Mouse (Mus musculus) urinary bladder, adult 18-20 months (tissue): ENCODE results near the gene Slc16a14.

Source experiments
- DNase-seq, 2 experiments: peaks; one replicate each; pipeline ENCODE4 v3.0.0; 2022; ENCODE audit warnings: low spot score in 2 of 2, mixed read lengths in 2 of 2

Gene Slc16a14

DNA sequence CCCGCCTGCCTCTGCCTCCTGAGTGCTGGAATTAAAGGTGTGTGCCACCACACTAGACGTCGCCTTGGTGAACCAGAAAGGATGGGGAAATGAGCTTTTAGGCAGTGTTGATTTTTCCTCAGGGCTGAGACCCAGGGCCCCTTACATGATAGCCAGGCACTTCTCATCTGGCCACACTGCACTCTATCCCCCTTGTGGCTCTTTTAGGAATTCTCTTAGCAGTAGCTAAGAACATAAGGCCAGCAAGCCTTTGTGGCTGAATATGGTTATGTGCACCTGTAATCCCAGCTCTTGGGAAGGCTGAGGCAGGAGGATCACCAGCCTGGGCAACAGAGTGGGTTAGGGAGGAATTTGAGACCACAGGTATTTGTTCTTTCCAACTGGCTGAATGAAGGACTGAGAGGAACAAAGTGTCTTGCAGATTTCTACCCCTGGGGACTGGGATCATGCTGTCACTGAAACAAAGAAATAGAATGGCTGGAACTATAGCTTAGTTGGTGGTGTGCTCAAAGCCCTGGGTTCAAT lies 68.2 kb downstream of the Slc16a14 start:
- no peak for DNase-seq

DNA sequence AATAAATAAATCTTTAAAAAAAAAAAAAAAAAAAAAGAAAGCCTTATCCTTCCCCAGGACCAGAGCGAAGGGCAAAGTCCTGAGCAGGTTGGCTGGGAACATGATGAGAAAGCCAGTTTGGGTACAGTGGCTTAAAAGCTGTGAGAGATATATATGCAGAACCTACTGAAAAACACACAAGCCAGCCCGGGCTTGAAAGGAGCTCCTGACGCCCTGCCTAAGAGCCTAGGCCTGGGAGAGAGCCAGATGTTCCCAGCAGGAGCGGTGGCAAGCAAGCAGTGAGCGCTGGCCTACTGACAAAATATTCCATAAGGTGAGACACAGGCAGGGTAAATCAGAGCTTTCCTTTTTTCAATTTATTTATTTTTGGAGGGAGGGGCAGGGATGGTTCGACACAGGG lies 68.7 kb downstream of the Slc16a14 start:
- DNase-seq, result no peak

DNA sequence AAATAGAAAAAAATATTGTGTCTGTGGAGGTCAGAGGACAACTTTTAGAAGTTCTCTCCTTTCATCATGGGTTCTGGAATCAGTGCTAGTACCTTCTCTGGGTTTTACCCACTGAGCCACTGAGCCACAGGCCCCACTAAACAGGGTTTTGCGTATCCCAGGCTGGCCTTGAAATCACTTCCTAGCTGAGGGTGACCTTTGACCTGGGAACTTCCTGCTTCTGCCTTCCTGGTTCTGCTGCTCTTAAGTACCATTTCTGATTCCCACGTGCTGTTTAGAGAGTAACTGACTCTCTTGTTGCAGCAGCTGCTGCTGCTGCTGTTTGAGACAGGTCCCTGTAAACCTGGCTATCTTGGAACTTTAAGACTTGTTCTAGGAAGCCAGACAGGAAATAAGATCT lies 70.3 kb downstream of the Slc16a14 start:
- DNase-seq, result no peak

DNA sequence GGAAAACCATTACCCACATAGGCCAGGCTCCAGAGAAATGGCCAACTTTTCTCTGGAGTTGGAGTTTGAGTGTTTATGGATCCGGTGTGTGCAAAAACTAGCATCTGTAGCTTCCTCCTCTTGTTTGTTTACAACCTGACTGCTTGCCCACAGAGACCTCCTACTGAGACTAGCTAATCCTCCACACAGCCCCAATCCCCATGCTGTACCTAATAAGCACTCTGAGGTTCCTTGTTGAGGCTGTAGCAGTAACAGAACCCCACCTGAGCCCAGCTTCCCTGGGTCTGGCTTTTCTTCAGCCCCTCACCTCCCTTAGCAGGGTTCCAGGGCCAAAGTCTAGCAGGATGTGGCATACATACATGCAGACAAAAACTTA lies 73.7 kb downstream of the Slc16a14 start:
- no peak for DNase-seq

DNA sequence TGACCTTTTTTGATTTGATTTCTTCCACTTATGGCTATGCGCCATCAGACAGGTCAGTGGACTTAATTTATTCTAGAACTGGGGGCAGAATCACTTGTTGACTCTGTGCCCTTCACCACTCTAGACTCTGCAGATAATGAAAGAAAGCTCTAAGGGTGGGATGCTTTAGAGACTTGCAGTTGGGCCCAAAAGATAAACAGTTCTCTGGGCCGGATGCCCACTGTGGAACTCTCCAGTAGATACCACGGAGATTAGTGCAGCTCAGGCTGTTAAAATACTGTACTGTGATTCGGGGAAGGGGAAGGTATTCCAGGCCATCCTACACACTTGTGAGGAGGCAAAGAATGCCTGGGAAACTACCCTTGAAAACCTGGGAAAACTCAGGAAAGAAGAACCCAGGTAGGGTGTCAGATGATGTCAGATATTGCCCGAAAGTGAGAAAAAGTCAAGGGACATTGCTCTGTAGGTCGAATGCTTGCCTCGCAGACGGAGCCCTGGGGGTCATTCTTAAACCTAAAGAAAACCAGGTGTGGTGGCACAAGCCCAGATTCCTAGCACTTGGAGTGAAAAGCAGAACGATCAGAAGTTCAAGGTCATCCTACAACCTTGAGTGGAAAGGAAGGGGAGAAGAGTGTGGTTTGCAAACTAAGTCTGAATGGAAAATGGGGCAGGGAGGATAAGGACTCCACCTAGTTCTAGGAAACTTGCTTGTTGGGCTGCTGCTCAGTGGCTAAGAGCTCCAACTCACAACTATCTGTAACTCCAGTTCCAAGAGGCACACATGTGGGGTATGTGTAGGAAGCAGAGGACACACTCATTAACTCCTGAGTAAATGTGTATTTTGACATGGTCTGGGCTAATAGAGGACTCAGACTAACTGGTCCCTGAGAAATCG lies 74.3 kb downstream of the Slc16a14 start:
- DNase-seq, result no peak

DNA sequence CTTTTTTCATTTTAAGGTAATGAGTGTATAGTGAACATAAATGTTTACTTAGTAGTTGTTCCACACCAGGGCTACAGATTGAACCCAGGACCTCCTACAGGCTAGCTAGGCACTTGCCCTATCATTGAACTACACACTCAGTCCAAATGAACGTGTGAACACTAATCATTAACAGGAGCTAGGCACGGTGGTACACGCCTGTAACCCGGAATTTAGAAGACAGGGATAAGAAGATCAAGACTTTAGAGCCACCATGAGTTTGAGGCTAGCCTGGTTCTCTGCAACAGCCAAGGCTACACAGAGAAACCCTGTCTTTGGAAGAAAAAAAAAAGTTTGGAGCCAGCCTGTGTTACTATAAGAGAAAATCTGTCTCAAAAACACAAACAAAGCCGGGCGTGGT lies 75.3 kb downstream of the Slc16a14 start:
- no peak for DNase-seq
